Mouse (Mus musculus) forebrain, embryonic 14.5 days (tissue): ENCODE data around the gene Lysmd2. TPM values are rescaled to one million over a fixed set of nuclear protein-coding genes. Genes with fewer than 3 reads are reported as not detected.

ENCODE experiments used
- ATAC-seq: fragments of 200-750 bp; cut with Nextera tagmentation; 2 replicates; pipeline ENCODE4 v1.8.0; 2017; ENCODE audit warnings: mild to moderate bottlenecking, moderate library complexity
- DNase-seq: peaks from one replicate; pipeline ENCODE4 v3.0.0-alpha.2; 2015; ENCODE audit warnings: low spot score
- H3K27ac ChIP-seq: fragments of 300-500 bp; sonication (generic); 2 replicates; pipeline ENCODE4 v1.5.1; 2014; ENCODE audit warnings: low read depth, mild to moderate bottlenecking, control low read depth, low read length, moderate library complexity
- H3K27me3 ChIP-seq: fragments of 300-500 bp; sonication (generic); replicated peaks from 2 replicates; pipeline ENCODE4 v1.6.1; 2014; ENCODE audit warnings: low read length, control low read depth, mixed read lengths; ENCODE audit not compliant: control insufficient read depth, insufficient read depth
- H3K36me3 ChIP-seq: fragments of 300-500 bp; sonication (generic); 2 replicates; pipeline ENCODE4 v1.6.1; 2014; ENCODE audit warnings: low read length, control low read depth; ENCODE audit not compliant: control insufficient read depth, insufficient read depth
- H3K4me1 ChIP-seq: fragments of 300-500 bp; sonication (generic); 2 replicates; pipeline ENCODE4 v1.6.1; 2014; ENCODE audit warnings: antibody characterized with exemption, low read length, control low read depth; ENCODE audit not compliant: control insufficient read depth, insufficient read depth
- H3K4me2 ChIP-seq: fragments of 300-500 bp; sonication (generic); 2 replicates; pipeline ENCODE4 v1.6.1; 2014; ENCODE audit warnings: mild to moderate bottlenecking, control low read depth, low read length
- H3K4me3 ChIP-seq: fragments of 300-500 bp; sonication (generic); 2 replicates; pipeline ENCODE4 v1.5.1; 2014; ENCODE audit warnings: low read depth, low read length, control low read depth
- H3K9ac ChIP-seq: fragments of 300-500 bp; sonication (generic); 2 replicates; pipeline ENCODE4 v1.6.1; 2014; ENCODE audit warnings: mild to moderate bottlenecking, low read length, control low read depth, moderate library complexity
- H3K9me3 ChIP-seq: fragments of 300-500 bp; sonication (generic); replicated peaks from 2 replicates; pipeline ENCODE4 v1.6.1; 2016; ENCODE audit warnings: low read length, control low read depth, mixed read lengths; ENCODE audit not compliant: control insufficient read depth
- WGBS: fragments of 180-500 bp; shearing (Covaris S2); extraction: QIAGEN DNeasy Blood & Tissue Kit; methylation state at CpG from one replicate; pipeline ENCODE4 v1.1.7; 2014; 5-methylcytosine and 5-hydroxymethylcytosine counted together
- polyA plus RNA-seq: library from polyadenylated mRNA; unstranded; fragments of >200 nt; fragmentation: Nextera tagmentation; extraction: Ambion mirVana; gene quantifications from 2 replicates; pipeline ENCODE4 v1.2.1, GENCODE M21; 2014

Gene Lysmd2
- 26.0 and 34.1 TPM in 2 replicates for polyA plus RNA-seq

GRCm38 (mm10) chr9:75625556-75626307 lies at the start of gene Lysmd2:
Gene Lysmd2, plus strand, starts transcription at chr9:75625741.
- peaks cover 3% of the 10 kb centered on the region for H3K4me1 ChIP-seq
- no peaks in the 10 kb centered on the region for H3K27me3 ChIP-seq
- peak within 1 kb of the TSS; percentile 86 for H3K4me2 ChIP-seq
- peak within 1 kb of the TSS; percentile 84 for H3K27ac ChIP-seq
- H3K9me3 ChIP-seq = no peaks in the 10 kb centered on the region
- peak within 1 kb of the TSS; percentile 81 for H3K4me3 ChIP-seq
- peak within 1 kb of the TSS; percentile 90 for H3K9ac ChIP-seq
- H3K36me3 ChIP-seq = no peaks in the 10 kb centered on the region
- WGBS = under 1% methylated on average over 43 of the region's 94 CpGs
- peak; percentile 90 for ATAC-seq
- DNase-seq = peak; percentile 72

- no peaks in the 10 kb centered on the region for H3K9me3 ChIP-seq
- DNase-seq (no peak), ATAC-seq (no peak)
- no peaks in the 10 kb centered on the region for H3K27me3 ChIP-seq
- no peak overlapping the region for H3K27ac ChIP-seq
- no peak overlapping the region for H3K9ac ChIP-seq
- WGBS = 83% methylated on average over 6 of the region's 6 CpGs
- H3K36me3 ChIP-seq = peaks cover 82% of the 10 kb centered on the region
- no peak overlapping the region for H3K4me2 ChIP-seq
- H3K4me3 ChIP-seq = no peak overlapping the region
- H3K4me1 ChIP-seq = no peaks in the 10 kb centered on the region
Observed at GRCm38 (mm10) chr9:75579321-75579720, 46.2 kb upstream of the Lysmd2 start.

DNA sequence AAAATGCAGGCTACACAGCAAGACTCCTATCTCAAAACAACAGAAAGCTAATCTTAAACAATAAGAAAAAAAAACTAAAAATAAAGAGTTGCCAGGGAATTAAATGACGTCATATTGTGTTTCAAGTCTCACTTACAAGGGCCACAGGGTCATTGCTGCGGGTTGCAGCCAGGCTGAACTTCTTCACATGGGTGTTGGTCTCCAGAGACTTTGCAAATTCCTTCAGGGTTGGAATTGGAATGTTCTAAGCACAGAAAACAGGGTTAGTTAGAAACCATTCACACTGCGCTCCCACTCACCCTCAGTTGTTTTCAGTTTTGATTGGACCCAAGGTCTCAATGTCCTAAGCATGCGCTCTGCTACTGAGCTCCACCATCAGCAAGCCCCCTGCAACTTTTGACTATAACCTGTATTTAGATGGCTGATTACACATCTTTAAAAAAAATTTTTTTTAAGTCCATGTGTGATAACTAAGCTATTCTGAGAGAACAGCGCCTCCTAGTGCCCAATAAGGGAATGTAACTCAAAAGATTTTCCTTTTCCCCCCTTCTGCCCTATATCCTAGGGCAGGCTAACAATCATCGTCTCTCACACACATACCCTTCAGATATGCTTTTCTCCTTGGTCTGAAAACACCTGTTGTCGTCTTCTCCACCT lies 43.7 kb upstream of the Lysmd2 start:
- 58% methylated on average over 7 of the region's 7 CpGs for WGBS

DNA sequence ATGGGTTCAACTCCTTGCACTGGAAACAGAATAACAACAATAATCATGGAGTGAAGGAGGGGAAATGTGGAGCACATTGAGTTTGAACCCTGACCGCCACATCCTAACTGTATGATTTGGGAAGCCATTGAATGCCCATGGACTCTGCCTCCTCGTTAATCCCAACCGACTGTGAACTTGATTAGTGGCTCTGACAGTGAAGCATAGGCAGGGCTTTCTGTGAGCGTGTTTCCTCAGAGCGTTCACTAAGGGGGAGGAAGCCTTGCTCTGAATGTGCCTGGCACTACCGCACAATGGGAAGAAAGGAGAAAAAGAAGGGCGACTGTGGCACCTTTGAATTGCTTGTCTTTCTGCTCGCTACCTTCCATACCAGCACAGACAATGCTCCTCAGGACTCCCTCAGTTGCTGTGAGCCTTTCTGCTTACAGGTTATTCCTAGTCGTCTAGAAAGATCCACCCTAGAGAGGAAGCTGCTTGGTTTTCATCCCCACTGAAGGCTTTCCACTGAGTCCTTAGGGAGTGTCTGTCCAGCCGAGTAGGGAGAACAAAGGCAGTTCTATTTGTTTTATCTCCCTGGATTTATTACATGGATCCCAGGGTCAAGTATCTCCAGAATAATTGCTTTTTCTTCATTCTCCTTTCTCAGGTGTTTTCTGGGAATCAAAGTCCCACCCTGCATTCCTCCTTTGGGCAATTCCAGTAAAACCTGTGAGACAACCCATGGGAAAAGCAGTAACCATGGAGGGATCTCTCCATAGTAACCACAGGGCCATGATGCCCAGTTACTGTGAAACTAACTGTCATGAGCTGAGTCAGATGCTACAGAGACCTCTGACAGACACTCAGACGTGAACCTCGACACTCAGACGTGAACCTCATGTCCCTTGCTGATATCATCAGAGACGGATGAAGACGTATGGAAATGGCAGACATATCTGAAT lies 35.4 kb upstream of the Lysmd2 start:
- Histone ChIP-seq H3K4me1 (no peaks in the 10 kb centered on the region), H3K27ac (no peak overlapping the region), H3K4me3 (no peak overlapping the region), H3K9me3 (no peaks in the 10 kb centered on the region), H3K9ac (no peak overlapping the region), H3K36me3 (peaks cover 94% of the 10 kb centered on the region), H3K4me2 (no peak overlapping the region), H3K27me3 (no peaks in the 10 kb centered on the region)
- ATAC-seq = no peak
- WGBS = 66% methylated on average over 15 of the region's 15 CpGs
- DNase-seq = no peak

More for the DNA sequence above, 43.7 kb upstream of the Lysmd2 start:
- Histone ChIP-seq H3K27ac (no peak overlapping the region), H3K9ac (no peak overlapping the region), H3K4me3 (no peak overlapping the region), H3K4me2 (no peak overlapping the region), H3K27me3 (no peaks in the 10 kb centered on the region), H3K4me1 (no peaks in the 10 kb centered on the region), H3K9me3 (no peaks in the 10 kb centered on the region), H3K36me3 (peaks cover 79% of the 10 kb centered on the region)
- peak; percentile 72 for DNase-seq
- ATAC-seq = peak; percentile 55

DNA sequence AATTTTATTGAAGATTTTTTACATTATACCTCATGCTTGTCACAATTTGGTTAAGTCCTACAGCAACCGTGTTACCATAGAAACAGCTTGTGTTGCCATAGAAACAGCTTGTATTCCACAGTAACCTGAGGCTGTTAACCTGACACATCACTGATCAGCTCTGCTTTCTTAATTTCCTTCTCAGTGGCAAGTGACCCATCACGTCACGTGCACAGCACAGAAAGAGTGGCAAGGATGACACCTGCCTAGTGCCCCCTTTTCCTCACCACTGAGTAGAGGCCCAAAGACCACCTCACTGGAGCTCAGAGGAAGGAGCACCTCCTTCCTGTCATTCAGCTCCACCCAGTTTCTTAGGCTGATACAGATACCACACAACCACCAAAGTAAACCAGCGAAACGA lies 32.1 kb upstream of the Lysmd2 start:
- Histone ChIP-seq H3K27ac (no peak overlapping the region), H3K4me3 (no peak overlapping the region), H3K9me3 (no peaks in the 10 kb centered on the region), H3K4me2 (no peak overlapping the region), H3K27me3 (no peaks in the 10 kb centered on the region), H3K4me1 (no peaks in the 10 kb centered on the region), H3K36me3 (peaks cover 72% of the 10 kb centered on the region), H3K9ac (no peak overlapping the region)
- peak; percentile 9; the same call in 1 of the 2 replicates for ATAC-seq
- 81% methylated on average over 5 of the region's 5 CpGs for WGBS
- DNase-seq = peak; percentile 53

GRCm38 (mm10) chr9:75597036-75597435 lies 28.5 kb upstream of the Lysmd2 start:
- ATAC-seq (no peak), DNase-seq (no peak)
- Histone ChIP-seq H3K27ac (no peak overlapping the region), H3K9me3 (no peaks in the 10 kb centered on the region), H3K4me2 (no peak overlapping the region), H3K27me3 (no peaks in the 10 kb centered on the region), H3K9ac (no peak overlapping the region), H3K36me3 (peaks cover 38% of the 10 kb centered on the region), H3K4me3 (no peak overlapping the region), H3K4me1 (peaks cover 9% of the 10 kb centered on the region)
- WGBS = 90% methylated on average over 13 of the region's 13 CpGs

- Histone ChIP-seq H3K36me3 (peaks cover 33% of the 10 kb centered on the region), H3K4me1 (peaks cover 9% of the 10 kb centered on the region), H3K9ac (no peak overlapping the region), H3K27me3 (no peaks in the 10 kb centered on the region), H3K27ac (no peak overlapping the region), H3K4me3 (no peak overlapping the region), H3K9me3 (no peaks in the 10 kb centered on the region), H3K4me2 (no peak overlapping the region)
- ATAC-seq (no peak), DNase-seq (no peak)
- WGBS = 70% methylated on average over 4 of the region's 4 CpGs
Observed at GRCm38 (mm10) chr9:75597596-75597995, 27.9 kb upstream of the Lysmd2 start.

DNA sequence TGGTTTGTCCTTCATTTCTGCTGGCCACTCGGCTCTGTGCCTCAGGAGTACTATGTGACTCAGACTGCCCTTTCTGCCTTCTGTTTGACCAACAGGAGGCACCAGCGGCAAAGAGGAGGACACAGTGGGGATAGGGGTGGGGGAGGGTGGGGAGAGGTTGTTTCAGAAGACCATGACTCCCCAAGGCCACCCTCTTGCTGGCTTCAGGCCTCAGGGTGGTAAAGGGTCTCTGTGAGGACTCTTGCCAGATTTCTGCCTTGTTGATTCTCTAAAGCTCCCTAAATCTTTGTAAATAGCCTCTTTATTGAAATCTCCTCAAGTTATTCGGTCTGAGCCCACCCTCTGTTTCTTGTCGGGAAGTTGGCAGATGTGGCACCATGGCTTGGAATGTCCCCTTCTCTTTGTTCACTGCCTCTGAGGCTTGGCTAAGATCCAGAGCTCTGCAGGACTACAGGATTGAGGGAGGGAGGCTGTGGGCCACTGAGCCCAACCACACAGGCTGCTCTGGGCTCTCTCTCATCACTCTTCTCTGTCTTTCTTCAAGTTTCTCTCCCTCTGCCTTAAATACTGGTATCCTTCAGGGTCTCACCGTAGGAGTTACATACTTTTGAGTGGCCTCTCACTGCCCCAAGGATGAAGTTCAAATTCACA lies 26.2 kb upstream of the Lysmd2 start:
- peak; percentile 94 for ATAC-seq
- no peaks in the 10 kb centered on the region for H3K9me3 ChIP-seq
- no peaks in the 10 kb centered on the region for H3K27me3 ChIP-seq
- no peak overlapping the region for H3K9ac ChIP-seq
- peak overlapping the region; percentile 46; the same call in 1 of the 2 replicates for H3K27ac ChIP-seq
- peaks cover 9% of the 10 kb centered on the region for H3K4me1 ChIP-seq
- H3K36me3 ChIP-seq = peaks cover 18% of the 10 kb centered on the region
- H3K4me2 ChIP-seq = no peak overlapping the region
- H3K4me3 ChIP-seq = no peak overlapping the region
- peak; percentile 94 for DNase-seq
- 27% methylated on average over 5 of the region's 5 CpGs for WGBS
